In the genomic region with DNA sequence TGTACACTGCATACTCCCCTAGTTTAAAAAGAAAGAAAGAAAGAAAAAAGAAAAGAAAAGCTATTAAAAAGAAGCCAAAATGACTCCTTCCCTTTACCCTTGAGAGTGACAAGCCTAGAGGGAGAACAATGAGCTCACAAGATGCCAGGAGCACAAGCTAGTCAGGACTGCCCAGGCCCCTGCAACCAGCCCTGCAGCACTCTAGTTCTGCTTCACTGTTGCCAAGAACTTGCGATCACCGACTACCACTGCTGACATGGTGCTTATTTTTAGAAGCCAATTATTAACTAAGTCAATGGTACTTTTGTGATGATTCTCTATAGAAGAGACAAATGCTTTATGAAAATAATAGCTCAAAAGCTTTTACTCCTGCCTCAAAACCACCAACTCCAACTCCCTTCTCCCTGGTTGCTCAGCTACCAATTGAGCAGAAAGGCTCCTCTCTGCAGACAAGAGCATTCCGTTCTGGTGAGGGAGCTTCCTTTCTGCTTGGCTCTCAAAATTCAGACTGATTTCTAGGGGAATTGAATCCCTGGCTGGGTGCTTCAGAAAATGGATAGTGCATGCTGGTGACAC, we compare ENCODE assay signal across 14 mouse cellular contexts. TPM values are rescaled to one million over a fixed set of nuclear protein-coding genes. Genes with fewer than 3 reads are reported as not detected.
DNase-seq lines count a peak whose midpoint lies in the region; ATAC-seq lines count a peak whose summit lies in the region.
"Had no signal": no experiment of that assay in that cellular context is flagged by ENCODE, and none has a peak within 500 bp of the region (broad histone marks: within the 10 kb centered on the region; RNA-seq: fewer than 3 reads in every experiment).

No protein-coding gene starts in this region.

- no peaks in the 10 kb centered on the region for H3K27me3 ChIP-seq in heart, embryonic 13.5 days (replicated peaks)
- no peaks in the 10 kb centered on the region for H3K27me3 ChIP-seq in heart, embryonic 11.5 days (ENCODE audit: control insufficient read depth, insufficient read depth, low read length)
- H3K27me3 ChIP-seq in heart, embryonic 15.5 days: no peaks in the 10 kb centered on the region
- H3K27me3 ChIP-seq: CH12.LX; limb, embryonic 13.5 days; midbrain, embryonic 12.5 days had no signal

- peaks cover 83% of the 10 kb centered on the region for H3K36me3 ChIP-seq in heart, embryonic 13.5 days
- peaks cover 13% of the 10 kb centered on the region for H3K36me3 ChIP-seq in heart, embryonic 11.5 days (ENCODE audit: control insufficient read depth, insufficient read depth, low read length)
- H3K36me3 ChIP-seq in heart, embryonic 15.5 days: peaks cover 17% of the 10 kb centered on the region

- 55% methylated on average over 3 of the region's 3 CpGs for WGBS in heart, embryonic 13.5 days
- 85% methylated on average over 3 of the region's 3 CpGs for WGBS in heart, embryonic 11.5 days (ENCODE audit: insufficient replicate concordance)
- 51% methylated on average over 3 of the region's 3 CpGs for WGBS in heart, embryonic 15.5 days

- H3K4me2 ChIP-seq in heart, embryonic 13.5 days: no peak overlapping the region
- no peak overlapping the region for H3K4me2 ChIP-seq in heart, embryonic 11.5 days
- no peak overlapping the region for H3K4me2 ChIP-seq in heart, embryonic 15.5 days
- H3K4me2 ChIP-seq: limb, embryonic 13.5 days; midbrain, embryonic 12.5 days had no signal

- no peaks in the 10 kb centered on the region for H3K9me3 ChIP-seq in heart, embryonic 13.5 days
- no peaks in the 10 kb centered on the region for H3K9me3 ChIP-seq in heart, embryonic 11.5 days (replicated peaks; ENCODE audit: control insufficient read depth, low read length)
- H3K9me3 ChIP-seq in heart, embryonic 15.5 days (replicated peaks): no peaks in the 10 kb centered on the region
- H3K9me3 ChIP-seq: limb, embryonic 13.5 days; midbrain, embryonic 12.5 days had no signal

- peak overlapping the region; percentile 28; the same call in 1 of the 2 replicates for H3K27ac ChIP-seq in heart, embryonic 13.5 days (replicated peaks)
- H3K27ac ChIP-seq in heart, embryonic 11.5 days (ENCODE audit: low read depth, low read length): no peak overlapping the region
- H3K27ac ChIP-seq in heart, embryonic 15.5 days: peak overlapping the region; percentile 48
- H3K27ac ChIP-seq: limb, embryonic 13.5 days; midbrain, embryonic 12.5 days had no signal

- no peak for ATAC-seq in heart, embryonic 13.5 days (ENCODE audit: extremely low read depth, insufficient number of reproducible peaks, low FRiP score, low TSS enrichment)
- ATAC-seq in heart, embryonic 11.5 days (replicated peaks; ENCODE audit: insufficient number of reproducible peaks, low FRiP score, low TSS enrichment): no peak
- ATAC-seq in heart, embryonic 15.5 days (replicated peaks; ENCODE audit: insufficient number of reproducible peaks, insufficient read depth, low FRiP score, low read depth): no peak
- ATAC-seq: inflammation-experienced regulatory T-cells, adult 6 months had no signal

- peaks cover 11% of the 10 kb centered on the region for H3K4me1 ChIP-seq in heart, embryonic 13.5 days
- H3K4me1 ChIP-seq in heart, embryonic 11.5 days (ENCODE audit: control insufficient read depth, insufficient read depth, low read length): no peaks in the 10 kb centered on the region
- 0 out of 2 replicates have a peak, but pooled peaks cover 5% of the 10 kb centered on the region for H3K4me1 ChIP-seq in heart, embryonic 15.5 days (replicated peaks)
- H3K4me1 ChIP-seq: limb, embryonic 13.5 days; midbrain, embryonic 12.5 days had no signal

- H3K9ac ChIP-seq in heart, embryonic 13.5 days: no peak overlapping the region
- H3K9ac ChIP-seq in heart, embryonic 11.5 days (ENCODE audit: low read depth, low read length): no peak overlapping the region
- H3K9ac ChIP-seq in heart, embryonic 15.5 days: no peak overlapping the region
- H3K9ac ChIP-seq: limb, embryonic 13.5 days; midbrain, embryonic 12.5 days had no signal

- DNase-seq in layer of hippocampus, adult 9-10 months (ENCODE audit: low spot score): peak; percentile 26
- no peak for DNase-seq in layer of hippocampus, postnatal 10 days (ENCODE audit: low spot score in 2 of 2)
- peak; percentile 29 for DNase-seq in kidney, postnatal 14 days
- no peak for DNase-seq in lung, postnatal 36 days
- DNase-seq: cerebellum, adult 18-20 months; right cerebral cortex, postnatal 25 days had no signal

- H3K4me3 ChIP-seq in heart, embryonic 13.5 days: no peak overlapping the region
- H3K4me3 ChIP-seq in heart, embryonic 11.5 days (ENCODE audit: low read depth, low read length): no peak overlapping the region
- H3K4me3 ChIP-seq in heart, embryonic 15.5 days: no peak overlapping the region
- H3K4me3 ChIP-seq: limb, embryonic 13.5 days; midbrain, embryonic 12.5 days had no signal

RNA-seq across cellular contexts. Expression of a gene that starts 27.4 kb away (rescaled TPM):
- polyA plus RNA-seq in heart, embryonic 13.5 days (2015; fragmentation: Nextera tagmentation; extraction: Ambion mirVana): 1.6 and 1.7 TPM in 2 replicates
- polyA plus RNA-seq in heart, embryonic 11.5 days (2014; fragmentation: Nextera tagmentation; extraction: Ambion mirVana): 2.7 and 3.1 TPM in 2 replicates
- 1 to 10 TPM; 4.0 to 5.8 TPM for total RNA-seq in layer of hippocampus, postnatal 10 days (2021)
- polyA plus RNA-seq in heart, embryonic 15.5 days (2015; fragmentation: Nextera tagmentation; extraction: Ambion mirVana): 1.3 and 2.0 TPM in 2 replicates
- polyA plus RNA-seq: gonadal fat pad, adult 2 months had no signal

RNA-seq across cellular contexts. Expression of a gene that starts 28.5 kb away (rescaled TPM):
- 26.5 and 31.1 TPM in 2 replicates for polyA plus RNA-seq in heart, embryonic 13.5 days (2015; fragmentation: Nextera tagmentation; extraction: Ambion mirVana)
- polyA plus RNA-seq in heart, embryonic 11.5 days (2014; fragmentation: Nextera tagmentation; extraction: Ambion mirVana): 22.4 and 28.0 TPM in 2 replicates
- total RNA-seq in layer of hippocampus, postnatal 10 days (2021): 10 to 100 TPM; 17.1 to 18.5 TPM
- 29.6 and 29.9 TPM in 2 replicates for polyA plus RNA-seq in heart, embryonic 15.5 days (2015; fragmentation: Nextera tagmentation; extraction: Ambion mirVana)

RNA-seq across cellular contexts. Expression of a gene that starts 34.4 kb away (rescaled TPM):
- polyA plus RNA-seq in heart, embryonic 13.5 days (2015; fragmentation: Nextera tagmentation; extraction: Ambion mirVana): 707 and 780 TPM in 2 replicates
- 980 and 988 TPM in 2 replicates for polyA plus RNA-seq in heart, embryonic 11.5 days (2014; fragmentation: Nextera tagmentation; extraction: Ambion mirVana)
- total RNA-seq in layer of hippocampus, postnatal 10 days (2021): 100 to 1,000 TPM; 612 to 638 TPM
- 648 and 701 TPM in 2 replicates for polyA plus RNA-seq in heart, embryonic 15.5 days (2015; fragmentation: Nextera tagmentation; extraction: Ambion mirVana)

RNA-seq across cellular contexts. Expression of a gene that starts 34.7 kb away (rescaled TPM):
- polyA plus RNA-seq in heart, embryonic 13.5 days (2015; fragmentation: Nextera tagmentation; extraction: Ambion mirVana): 19.9 and 21.7 TPM in 2 replicates
- polyA plus RNA-seq in heart, embryonic 11.5 days (2014; fragmentation: Nextera tagmentation; extraction: Ambion mirVana): 24.3 and 28.5 TPM in 2 replicates
- 1 to 10 TPM; 5.1 to 9.8 TPM for total RNA-seq in layer of hippocampus, postnatal 10 days (2021)
- 14.7 and 19.2 TPM in 2 replicates for polyA plus RNA-seq in heart, embryonic 15.5 days (2015; fragmentation: Nextera tagmentation; extraction: Ambion mirVana)

RNA-seq across cellular contexts. Expression of a gene that starts 45.8 kb away (rescaled TPM):
- 79.0 and 86.7 TPM in 2 replicates for polyA plus RNA-seq in heart, embryonic 13.5 days (2015; fragmentation: Nextera tagmentation; extraction: Ambion mirVana)
- polyA plus RNA-seq in heart, embryonic 11.5 days (2014; fragmentation: Nextera tagmentation; extraction: Ambion mirVana): 100 and 108 TPM in 2 replicates
- total RNA-seq in layer of hippocampus, postnatal 10 days (2021): 100 to 1,000 TPM; 126 to 129 TPM
- polyA plus RNA-seq in heart, embryonic 15.5 days (2015; fragmentation: Nextera tagmentation; extraction: Ambion mirVana): 78.3 and 80.8 TPM in 2 replicates

Comparison
In these comparisons a context has a peak if more than half of its experiments do, and no peak if none do; other contexts are left out.
1. DNase-seq: peak in layer of hippocampus, adult 9-10 months (single experiment) and kidney, postnatal 14 days (single experiment); none in layer of hippocampus, postnatal 10 days (0 of 2) and lung, postnatal 36 days (single experiment).